Mouse (Mus musculus): ENCODE data around the gene Ntsr2. TPM values are rescaled to one million over a fixed set of nuclear protein-coding genes. Genes with fewer than 3 reads are reported as not detected.

Gene Ntsr2
- polyA plus RNA-seq, 1 experiment from 2014 or later = not detected

DNA sequence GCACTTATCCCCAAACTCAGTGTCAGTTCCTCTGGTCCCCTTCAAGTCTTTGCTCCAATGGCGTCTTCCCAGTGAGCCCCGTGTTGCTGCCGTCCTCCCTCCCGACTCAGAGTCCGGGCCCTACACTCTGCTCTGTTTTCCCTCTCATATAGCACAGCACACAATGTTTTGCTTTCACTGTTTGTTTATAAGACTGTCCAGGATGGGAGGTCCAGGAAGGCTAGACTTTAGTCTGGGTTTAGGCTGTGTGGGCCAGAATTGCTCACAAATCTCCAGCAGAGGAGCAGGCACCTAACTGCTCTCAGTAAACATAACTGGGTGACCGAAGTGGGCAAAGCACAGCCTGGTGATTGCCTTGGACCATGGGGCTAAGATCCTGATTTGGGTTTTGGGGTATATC, 19.9 kb upstream of the Ntsr2 start:
- H3K4me2 ChIP-seq = no peak overlapping the region
- no peak for ATAC-seq (ENCODE audit: extremely low read depth, insufficient number of reproducible peaks, low FRiP score, low TSS enrichment)
- no peaks in the 10 kb centered on the region for H3K27me3 ChIP-seq (replicated peaks)
- 80% methylated on average over 6 of the region's 6 CpGs for WGBS
- no peaks in the 10 kb centered on the region for H3K9me3 ChIP-seq
- no peak overlapping the region for H3K9ac ChIP-seq
- no peak overlapping the region for H3K4me3 ChIP-seq
- peaks cover 8% of the 10 kb centered on the region for H3K4me1 ChIP-seq
- no peaks in the 10 kb centered on the region for H3K36me3 ChIP-seq
- no peak overlapping the region for H3K27ac ChIP-seq (replicated peaks)

DNA sequence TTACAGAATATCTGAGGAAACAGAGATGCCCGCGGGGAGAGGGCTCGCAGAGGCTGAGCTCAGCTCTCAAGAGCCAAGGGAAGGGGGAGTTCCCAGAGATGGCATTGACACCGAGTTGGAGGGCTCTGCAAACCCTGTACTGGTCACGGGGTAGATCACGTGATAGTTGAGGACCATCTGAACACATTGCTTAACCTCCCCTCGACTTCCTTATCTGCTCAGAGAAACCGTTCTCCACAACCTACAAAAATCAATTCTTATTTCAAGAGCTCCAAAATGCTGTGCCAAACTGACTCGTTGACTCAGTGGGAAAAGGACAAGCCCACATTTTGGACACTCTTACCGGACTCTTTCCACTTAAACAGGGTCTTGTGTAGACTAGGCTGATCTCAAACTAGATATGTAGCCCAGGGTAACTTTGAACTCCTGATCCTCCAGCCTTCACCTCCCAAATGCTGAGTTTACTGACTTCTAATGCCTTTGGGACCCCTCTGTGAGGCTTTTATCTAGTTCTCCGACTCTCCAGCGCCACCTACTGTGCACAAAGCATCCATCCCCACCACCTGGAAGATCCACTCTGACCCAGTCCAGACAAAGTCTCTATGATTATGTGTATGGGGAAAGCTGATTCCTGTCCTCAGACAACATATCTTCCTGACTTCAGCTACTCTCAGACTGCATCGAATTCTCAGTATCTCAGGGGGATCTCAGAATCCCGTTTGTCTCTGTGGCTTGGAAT, 18.9 kb upstream of the Ntsr2 start:
- ATAC-seq (ENCODE audit: extremely low read depth, insufficient number of reproducible peaks, low FRiP score, low TSS enrichment) = no peak
- no peaks in the 10 kb centered on the region for H3K27me3 ChIP-seq (replicated peaks)
- H3K9ac ChIP-seq = no peak overlapping the region
- 50% methylated on average over 14 of the region's 14 CpGs for WGBS
- H3K4me1 ChIP-seq = peaks cover 15% of the 10 kb centered on the region
- no peak overlapping the region for H3K4me3 ChIP-seq
- H3K9me3 ChIP-seq = no peaks in the 10 kb centered on the region
- no peaks in the 10 kb centered on the region for H3K36me3 ChIP-seq
- no peak overlapping the region for H3K4me2 ChIP-seq
- no peak overlapping the region for H3K27ac ChIP-seq (replicated peaks)

DNA sequence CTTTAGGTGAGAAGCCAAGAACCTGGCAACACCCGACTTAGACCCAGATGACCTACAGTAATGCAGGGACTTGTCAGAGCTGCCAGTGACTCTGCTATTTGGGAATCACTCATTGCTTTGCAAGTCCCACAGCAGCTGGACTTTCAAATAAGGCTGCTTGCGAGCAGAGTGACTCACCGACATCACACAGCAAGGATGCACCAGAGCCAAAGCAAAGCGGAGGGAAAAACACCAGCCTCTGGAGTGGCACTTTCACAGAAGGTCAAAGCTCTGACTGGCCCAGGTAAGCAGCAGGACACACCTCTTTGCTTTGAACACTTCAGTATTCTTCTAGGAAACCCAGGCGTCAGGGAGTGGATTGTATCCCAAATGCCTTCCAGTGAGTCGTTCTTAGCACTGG, 17.4 kb upstream of the Ntsr2 start:
- no peak for ATAC-seq (ENCODE audit: extremely low read depth, insufficient number of reproducible peaks, low FRiP score, low TSS enrichment)
- no peak overlapping the region for H3K4me2 ChIP-seq

DNA sequence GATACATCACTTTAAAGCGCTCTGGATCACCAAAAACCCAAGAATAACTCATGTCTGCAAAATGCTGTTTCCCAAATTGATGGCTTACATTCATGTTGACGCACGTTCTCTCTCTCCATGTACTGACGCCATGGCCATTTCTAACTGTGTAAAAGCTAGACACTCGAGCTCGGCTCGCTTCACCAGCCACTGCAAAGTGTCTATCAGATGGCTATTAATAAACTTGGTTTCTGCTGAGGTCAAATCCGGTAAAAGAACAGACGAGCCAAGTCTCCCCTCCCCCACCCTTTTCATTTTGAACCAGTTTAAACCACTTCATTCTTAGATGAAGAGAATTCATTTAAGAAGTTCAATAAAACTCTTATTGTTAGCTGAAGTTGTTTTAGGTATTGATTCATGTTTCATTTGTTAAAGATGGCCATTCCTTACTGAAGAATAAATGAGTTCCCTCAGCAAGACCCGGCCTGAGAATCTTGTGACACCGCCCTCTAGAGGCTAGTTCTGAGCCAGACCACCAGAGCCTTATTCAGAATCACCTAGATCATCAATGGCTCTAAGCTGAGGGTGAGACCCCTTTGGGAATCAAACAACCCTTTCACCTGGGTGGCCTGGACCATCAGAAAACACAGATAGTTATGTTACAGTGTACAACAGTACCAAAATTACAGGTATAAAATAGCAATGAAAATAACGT, 14.0 kb upstream of the Ntsr2 start:
- 46% methylated on average over 12 of the region's 12 CpGs for WGBS
- Histone ChIP-seq H3K4me3 (no peak overlapping the region), H3K9me3 (no peaks in the 10 kb centered on the region), H3K9ac (no peak overlapping the region), H3K36me3 (no peaks in the 10 kb centered on the region), H3K27ac (replicated peaks) (0 out of 2 replicates have a peak overlapping the region, but pooled peaks have one; percentile 4), H3K4me1 (peaks cover 22% of the 10 kb centered on the region), H3K27me3 (replicated peaks) (no peaks in the 10 kb centered on the region), H3K4me2 (peak overlapping the region; percentile 40)
- ATAC-seq (ENCODE audit: extremely low read depth, insufficient number of reproducible peaks, low FRiP score, low TSS enrichment) = no peak

More for the DNA sequence above, 17.4 kb upstream of the Ntsr2 start:
- no peaks in the 10 kb centered on the region for H3K36me3 ChIP-seq
- WGBS = 64% methylated on average over 6 of the region's 6 CpGs
- H3K27me3 ChIP-seq (replicated peaks) = no peaks in the 10 kb centered on the region
- no peaks in the 10 kb centered on the region for H3K9me3 ChIP-seq
- H3K4me3 ChIP-seq = no peak overlapping the region
- H3K27ac ChIP-seq (replicated peaks) = no peak overlapping the region
- peaks cover 11% of the 10 kb centered on the region for H3K4me1 ChIP-seq
- H3K9ac ChIP-seq = no peak overlapping the region

DNA sequence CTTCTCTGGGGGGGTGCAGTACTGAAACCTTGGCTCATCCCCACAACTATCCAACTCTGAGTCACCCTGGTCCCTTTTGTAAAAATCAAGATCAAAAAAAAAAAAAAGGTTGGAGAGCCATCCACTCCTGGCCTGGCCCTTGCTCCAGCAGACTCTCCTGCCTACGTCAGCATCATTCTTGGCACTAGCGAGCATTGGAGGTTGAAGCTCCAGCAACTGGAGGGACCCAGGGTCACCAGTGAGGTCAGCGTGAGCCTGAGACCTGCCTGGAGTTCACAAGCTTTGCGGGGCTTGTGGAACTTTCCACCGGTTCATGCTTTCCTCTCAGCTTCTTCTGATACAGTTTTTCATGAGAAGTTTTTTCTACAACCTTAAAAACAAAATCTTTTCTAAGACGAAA, 13.1 kb upstream of the Ntsr2 start:
- Histone ChIP-seq H3K27me3 (replicated peaks) (no peaks in the 10 kb centered on the region), H3K9me3 (no peaks in the 10 kb centered on the region), H3K4me1 (peaks cover 26% of the 10 kb centered on the region), H3K27ac (replicated peaks) (no peak overlapping the region), H3K9ac (no peak overlapping the region), H3K4me3 (no peak overlapping the region), H3K36me3 (no peaks in the 10 kb centered on the region), H3K4me2 (no peak overlapping the region)
- 83% methylated on average over 6 of the region's 6 CpGs for WGBS
- ATAC-seq (ENCODE audit: extremely low read depth, insufficient number of reproducible peaks, low FRiP score, low TSS enrichment) = no peak

GRCm38 (mm10) chr12:16642000-16642399, 11.2 kb upstream of the Ntsr2 start:
- Histone ChIP-seq H3K9me3 (no peaks in the 10 kb centered on the region), H3K4me1 (peaks cover 26% of the 10 kb centered on the region), H3K9ac (no peak overlapping the region), H3K4me2 (no peak overlapping the region), H3K4me3 (no peak overlapping the region), H3K27ac (replicated peaks) (no peak overlapping the region), H3K27me3 (replicated peaks) (no peaks in the 10 kb centered on the region), H3K36me3 (no peaks in the 10 kb centered on the region)
- no peak for ATAC-seq (ENCODE audit: extremely low read depth, insufficient number of reproducible peaks, low FRiP score, low TSS enrichment)
- 55% methylated on average over 5 of the region's 5 CpGs for WGBS

- Histone ChIP-seq H3K27me3 (replicated peaks) (no peaks in the 10 kb centered on the region), H3K36me3 (no peaks in the 10 kb centered on the region), H3K9me3 (no peaks in the 10 kb centered on the region), H3K4me1 (peaks cover 23% of the 10 kb centered on the region), H3K9ac (peak overlapping the region; percentile 41; the same call in 1 of the 2 replicates), H3K4me3 (no peak overlapping the region), H3K27ac (replicated peaks) (peak overlapping the region; percentile 64), H3K4me2 (no peak overlapping the region)
- 49% methylated on average over 12 of the region's 12 CpGs for WGBS
- ATAC-seq (ENCODE audit: extremely low read depth, insufficient number of reproducible peaks, low FRiP score, low TSS enrichment) = no peak
These were observed 9.5 kb upstream of the Ntsr2 start for GRCm38 (mm10) chr12:16643508-16644345.

DNA sequence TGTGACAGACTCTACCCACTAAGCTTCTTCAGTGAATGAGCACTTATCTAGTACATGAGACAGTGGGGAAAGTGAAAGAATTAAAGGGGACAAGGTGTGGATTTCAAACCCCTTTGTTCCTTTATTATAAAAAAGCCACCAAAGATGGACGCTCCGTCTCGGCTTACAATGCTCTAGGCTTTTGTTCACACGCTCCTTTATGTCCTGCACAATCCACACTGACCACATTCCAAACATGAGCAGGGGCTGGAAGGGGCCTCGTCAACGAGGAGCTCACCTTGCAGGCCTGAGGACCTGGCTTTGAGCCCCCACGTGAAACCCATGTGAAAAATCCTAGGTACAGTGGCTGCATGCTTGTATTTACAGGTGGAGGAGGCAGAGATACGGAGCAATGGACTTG, 8.5 kb upstream of the Ntsr2 start:
- H3K4me2 ChIP-seq = no peak overlapping the region
- no peaks in the 10 kb centered on the region for H3K9me3 ChIP-seq
- H3K4me1 ChIP-seq = peaks cover 22% of the 10 kb centered on the region
- 56% methylated on average over 8 of the region's 8 CpGs for WGBS
- no peaks in the 10 kb centered on the region for H3K36me3 ChIP-seq
- H3K27ac ChIP-seq (replicated peaks) = no peak overlapping the region
- H3K27me3 ChIP-seq (replicated peaks) = no peaks in the 10 kb centered on the region
- no peak overlapping the region for H3K9ac ChIP-seq
- H3K4me3 ChIP-seq = no peak overlapping the region
- ATAC-seq (ENCODE audit: extremely low read depth, insufficient number of reproducible peaks, low FRiP score, low TSS enrichment) = no peak

DNA sequence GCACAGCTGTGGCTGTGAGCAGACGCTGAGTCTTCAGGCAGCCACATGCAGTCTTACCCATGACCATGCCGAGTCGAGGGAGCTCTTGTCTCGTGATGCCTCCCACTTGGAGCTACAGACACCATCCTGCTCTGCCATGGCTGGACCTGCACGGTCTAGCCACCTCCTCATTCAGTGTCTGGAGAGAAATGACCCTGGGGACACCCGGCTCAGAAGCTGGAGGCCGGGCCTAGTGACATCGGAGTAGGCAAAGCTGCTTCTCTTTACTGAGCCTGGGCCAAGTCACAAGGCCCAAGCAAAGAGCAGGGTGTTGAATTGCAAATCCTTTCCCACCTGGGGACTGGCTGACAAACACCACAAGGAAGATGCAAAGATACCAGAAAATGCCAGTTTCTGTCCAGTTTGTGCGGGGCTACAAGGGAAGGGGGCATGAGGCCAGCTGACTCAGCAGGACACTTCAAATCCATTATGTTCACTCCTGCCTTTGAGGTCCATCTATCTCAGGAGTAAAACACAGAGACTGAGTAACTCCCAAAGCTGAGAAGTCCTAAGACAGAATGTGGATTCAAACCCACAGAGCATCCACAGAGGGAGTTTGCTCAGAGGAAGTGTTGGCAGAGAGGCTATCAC, 6.3 kb upstream of the Ntsr2 start:
- ATAC-seq (ENCODE audit: extremely low read depth, insufficient number of reproducible peaks, low FRiP score, low TSS enrichment) = no peak
- Histone ChIP-seq H3K36me3 (no peaks in the 10 kb centered on the region), H3K4me2 (no peak overlapping the region), H3K9me3 (no peaks in the 10 kb centered on the region), H3K4me3 (no peak overlapping the region), H3K9ac (no peak overlapping the region), H3K4me1 (peaks cover 31% of the 10 kb centered on the region), H3K27ac (replicated peaks) (no peak overlapping the region), H3K27me3 (replicated peaks) (peaks cover 4% of the 10 kb centered on the region; the same call in 1 of the 2 replicates)
- WGBS = 49% methylated on average over 9 of the region's 9 CpGs

- H3K27ac ChIP-seq (replicated peaks) = no peak overlapping the region
- H3K36me3 ChIP-seq = no peaks in the 10 kb centered on the region
- H3K9me3 ChIP-seq = no peaks in the 10 kb centered on the region
- peaks cover 18% of the 10 kb centered on the region for H3K27me3 ChIP-seq (replicated peaks)
- 84% methylated on average over 6 of the region's 6 CpGs for WGBS
- H3K9ac ChIP-seq = no peak overlapping the region
- no peak overlapping the region for H3K4me2 ChIP-seq
- H3K4me1 ChIP-seq = peaks cover 32% of the 10 kb centered on the region
- no peak overlapping the region for H3K4me3 ChIP-seq
- no peak for ATAC-seq (ENCODE audit: extremely low read depth, insufficient number of reproducible peaks, low FRiP score, low TSS enrichment)
These were observed 4.9 kb upstream of the Ntsr2 start for GRCm38 (mm10) chr12:16648273-16648672.

DNA sequence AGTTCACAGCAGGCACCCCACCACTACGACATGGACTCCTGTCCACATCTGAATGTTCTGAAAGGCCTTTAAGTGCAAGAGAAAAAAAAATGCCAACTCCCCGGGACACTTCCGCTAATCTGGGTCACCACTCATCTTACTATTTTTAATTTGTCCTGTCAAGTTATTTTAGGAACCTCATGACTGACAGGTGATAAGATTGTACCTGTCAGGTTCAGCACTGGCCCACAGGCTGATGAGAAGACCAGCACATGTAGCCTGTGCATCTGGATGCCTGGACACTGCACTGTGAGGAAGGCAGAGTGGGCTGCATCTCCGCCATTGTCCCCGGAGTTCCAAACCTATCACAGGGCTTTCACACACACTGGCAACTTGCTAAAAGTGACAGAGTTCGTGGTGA, 3.4 kb upstream of the Ntsr2 start:
- 51% methylated on average over 6 of the region's 6 CpGs for WGBS
- H3K27ac ChIP-seq (replicated peaks) = peak overlapping the region; percentile 80
- H3K9ac ChIP-seq = no peak overlapping the region
- H3K9me3 ChIP-seq = no peaks in the 10 kb centered on the region
- H3K4me3 ChIP-seq = no peak overlapping the region
- no peaks in the 10 kb centered on the region for H3K36me3 ChIP-seq
- ATAC-seq (ENCODE audit: extremely low read depth, insufficient number of reproducible peaks, low FRiP score, low TSS enrichment) = no peak
- peak overlapping the region; percentile 15 for H3K4me2 ChIP-seq
- H3K4me1 ChIP-seq = peaks cover 25% of the 10 kb centered on the region
- H3K27me3 ChIP-seq (replicated peaks) = peaks cover 33% of the 10 kb centered on the region
